Mouse (Mus musculus): Measurements from ENCODE around the gene Sumf1.

- TF ChIP-seq CTCF (IDR thresholded peaks at IDR 0.05; ENCODE audit: control insufficient read depth, insufficient read depth, insufficient read length), result no peak
- no peak for TF ChIP-seq MAX (IDR thresholded peaks at IDR 0.05)
- no peak for TF ChIP-seq USF1 (IDR thresholded peaks at IDR 0.05; ENCODE audit: low read depth)
- TF ChIP-seq CEBPB (IDR thresholded peaks at IDR 0.05; ENCODE audit: low read depth), result no peak
- no peak for TF ChIP-seq MYOG (IDR thresholded peaks at IDR 0.05; ENCODE audit: control insufficient read depth, extremely low read depth, insufficient read length)
Measured at GRCm38 (mm10) chr6:108165598-108165997, 19.8 kb downstream of the Sumf1 start.

Measured in C2C12 (cell line).